Mouse (Mus musculus): ENCODE results near the gene Ano2. TPM values are rescaled to one million over a fixed set of nuclear protein-coding genes. Genes with fewer than 3 reads are reported as not detected.

Ano2 gene
- polyA plus RNA-seq, 1 experiment from 2014 or later: 1.0 TPM

DNA sequence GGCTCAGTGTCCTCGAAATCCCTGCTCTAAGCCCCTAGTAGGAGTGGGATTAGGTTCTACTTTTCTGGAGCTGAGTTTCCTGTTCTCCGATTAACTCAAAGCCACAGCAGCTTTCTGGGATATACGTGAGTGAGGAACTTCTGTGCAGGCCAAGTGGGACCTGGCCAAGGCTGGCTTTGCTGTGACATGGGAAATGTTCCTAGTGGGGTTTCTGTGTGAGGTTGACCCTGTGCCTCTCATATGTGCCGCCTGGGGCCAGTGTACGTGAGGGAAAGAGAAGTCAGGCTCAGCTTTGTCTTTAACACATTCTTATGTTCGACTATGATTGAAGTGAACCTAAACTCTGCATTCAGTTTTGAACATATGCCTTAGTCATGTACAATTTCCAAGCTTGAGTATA is 184.5 kb downstream of the Ano2 start:
- no peak for ATAC-seq
- Histone ChIP-seq H3K4me2 (replicated peaks) (no peak overlapping the region), H3K36me3 (no peaks in the 10 kb centered on the region), H3K27ac (no peak overlapping the region), H3K9ac (no peak overlapping the region), H3K4me3 (replicated peaks) (no peak overlapping the region), H3K4me1 (replicated peaks) (no peaks in the 10 kb centered on the region), H3K27me3 (replicated peaks) (no peaks in the 10 kb centered on the region), H3K9me3 (no peaks in the 10 kb centered on the region)
- WGBS: 89% methylated on average over 6 of the region's 6 CpGs

DNA sequence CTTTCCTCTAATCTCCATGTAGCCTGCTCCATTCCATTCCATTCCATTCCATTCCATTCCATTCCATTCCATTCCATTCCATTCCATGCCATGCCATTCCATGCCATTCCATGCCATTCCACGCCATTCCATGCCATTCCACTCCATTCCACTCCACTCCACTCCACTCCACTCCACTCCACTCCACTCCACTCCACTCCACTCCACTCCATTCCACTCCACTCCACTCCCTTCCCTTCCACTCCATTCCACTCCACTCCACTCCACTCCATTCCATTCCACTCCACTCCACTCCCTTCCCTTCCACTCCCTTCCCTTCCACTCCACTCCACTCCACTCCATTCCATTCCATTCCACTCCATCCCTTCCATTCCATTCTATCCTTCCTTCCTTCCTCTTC is 186.7 kb downstream of the Ano2 start:
- no peak overlapping the region for H3K9ac ChIP-seq
- H3K4me3 ChIP-seq (replicated peaks): no peak overlapping the region
- WGBS: 84% methylated on average over 1 of the region's 1 CpGs
- ATAC-seq: no peak
- H3K4me2 ChIP-seq (replicated peaks): no peak overlapping the region
- H3K27me3 ChIP-seq (replicated peaks): no peaks in the 10 kb centered on the region
- H3K27ac ChIP-seq: no peak overlapping the region
- H3K9me3 ChIP-seq: no peaks in the 10 kb centered on the region
- H3K36me3 ChIP-seq: no peaks in the 10 kb centered on the region
- H3K4me1 ChIP-seq (replicated peaks): no peaks in the 10 kb centered on the region

- H3K4me2 ChIP-seq (replicated peaks): no peak overlapping the region
- H3K27ac ChIP-seq: no peak overlapping the region
- no peak for ATAC-seq
- H3K4me1 ChIP-seq (replicated peaks): no peaks in the 10 kb centered on the region
- H3K9ac ChIP-seq: no peak overlapping the region
- WGBS: 69% methylated on average over 2 of the region's 2 CpGs
- no peak overlapping the region for H3K4me3 ChIP-seq (replicated peaks)
- no peaks in the 10 kb centered on the region for H3K27me3 ChIP-seq (replicated peaks)
- H3K9me3 ChIP-seq: no peaks in the 10 kb centered on the region
- H3K36me3 ChIP-seq: no peaks in the 10 kb centered on the region
Observed at GRCm38 (mm10) chr6:125878671-125879070, 188.5 kb downstream of the Ano2 start.

GRCm38 (mm10) chr6:125879306-125879705 is 189.1 kb downstream of the Ano2 start:
- Histone ChIP-seq H3K9ac (no peak overlapping the region), H3K4me2 (replicated peaks) (no peak overlapping the region), H3K9me3 (no peaks in the 10 kb centered on the region), H3K36me3 (no peaks in the 10 kb centered on the region), H3K4me1 (replicated peaks) (no peaks in the 10 kb centered on the region), H3K27me3 (replicated peaks) (no peaks in the 10 kb centered on the region), H3K4me3 (replicated peaks) (no peak overlapping the region), H3K27ac (no peak overlapping the region)
- no peak for ATAC-seq
- WGBS: 91% methylated on average over 7 of the region's 7 CpGs

DNA sequence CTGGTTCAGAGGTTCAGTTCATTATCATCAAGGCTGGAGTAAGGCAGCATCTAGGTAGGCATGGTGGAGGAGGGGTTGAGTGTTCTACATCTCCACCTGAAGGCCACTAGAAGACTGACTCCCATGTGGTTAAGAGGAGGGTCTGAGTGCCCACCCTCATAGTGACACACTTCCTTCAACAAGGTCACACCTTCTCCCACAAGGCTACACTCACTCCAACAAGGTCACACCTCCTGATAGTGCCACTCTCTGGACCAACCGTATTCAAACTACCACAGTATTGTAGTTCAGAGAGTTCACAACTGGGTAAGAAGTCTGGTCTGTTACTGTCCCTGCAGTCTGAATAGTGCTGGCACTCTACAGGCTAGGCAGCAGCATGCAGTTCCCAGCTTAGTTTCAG is 198.4 kb downstream of the Ano2 start:
- no peaks in the 10 kb centered on the region for H3K36me3 ChIP-seq
- no peaks in the 10 kb centered on the region for H3K27me3 ChIP-seq (replicated peaks)
- no peak for ATAC-seq
- no peak overlapping the region for H3K9ac ChIP-seq
- H3K4me2 ChIP-seq (replicated peaks): no peak overlapping the region
- H3K4me3 ChIP-seq (replicated peaks): no peak overlapping the region
- WGBS: 87% methylated on average over 1 of the region's 1 CpGs
- H3K4me1 ChIP-seq (replicated peaks): no peaks in the 10 kb centered on the region
- H3K27ac ChIP-seq: no peak overlapping the region
- no peaks in the 10 kb centered on the region for H3K9me3 ChIP-seq

- Histone ChIP-seq H3K9ac (no peak overlapping the region), H3K4me3 (replicated peaks) (no peak overlapping the region), H3K4me2 (replicated peaks) (no peak overlapping the region), H3K27ac (peak overlapping the region; percentile 56; the same call in 1 of the 2 replicates), H3K4me1 (replicated peaks) (no peaks in the 10 kb centered on the region), H3K9me3 (no peaks in the 10 kb centered on the region), H3K36me3 (no peaks in the 10 kb centered on the region), H3K27me3 (replicated peaks) (no peaks in the 10 kb centered on the region)
- peak; percentile 36; the same call in 1 of the 2 replicates for ATAC-seq
- 40% methylated on average over 3 of the region's 3 CpGs for WGBS
Observed at GRCm38 (mm10) chr6:125894340-125894739, 204.1 kb downstream of the Ano2 start.

- 74% methylated on average over 9 of the region's 9 CpGs for WGBS
- H3K4me2 ChIP-seq (replicated peaks): no peak overlapping the region
Observed at GRCm38 (mm10) chr6:125914446-125914845, 224.2 kb downstream of the Ano2 start.

DNA sequence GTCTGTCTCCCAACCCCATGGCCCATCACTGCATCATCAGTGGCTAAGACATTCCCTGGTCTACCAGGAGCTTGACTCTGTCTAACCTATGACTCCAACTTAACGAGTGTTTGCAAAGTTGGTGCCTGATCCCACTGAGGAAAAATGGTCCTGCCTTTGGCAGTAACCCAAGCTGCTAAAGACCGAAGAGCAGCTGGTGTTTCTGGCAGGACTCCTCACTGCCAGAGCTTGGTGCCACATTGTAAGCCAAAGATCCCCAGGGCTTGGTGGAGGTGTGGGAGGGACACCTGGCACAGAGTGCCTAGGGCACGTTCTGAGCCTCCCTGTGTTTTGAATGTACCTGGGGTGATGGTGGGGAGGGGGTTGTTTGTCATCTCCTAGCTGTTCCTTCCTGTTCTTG is 232.5 kb downstream of the Ano2 start:
- Histone ChIP-seq H3K27ac (no peak overlapping the region), H3K9me3 (no peaks in the 10 kb centered on the region), H3K4me2 (replicated peaks) (no peak overlapping the region), H3K27me3 (replicated peaks) (no peaks in the 10 kb centered on the region), H3K4me1 (replicated peaks) (no peaks in the 10 kb centered on the region), H3K9ac (no peak overlapping the region), H3K4me3 (replicated peaks) (no peak overlapping the region), H3K36me3 (no peaks in the 10 kb centered on the region)
- 58% methylated on average over 3 of the region's 3 CpGs for WGBS
- ATAC-seq: no peak

More at GRCm38 (mm10) chr6:125914446-125914845, 224.2 kb downstream of the Ano2 start:
- no peaks in the 10 kb centered on the region for H3K9me3 ChIP-seq
- no peak for ATAC-seq
- no peaks in the 10 kb centered on the region for H3K27me3 ChIP-seq (replicated peaks)
- H3K27ac ChIP-seq: no peak overlapping the region
- no peaks in the 10 kb centered on the region for H3K36me3 ChIP-seq
- no peak overlapping the region for H3K4me3 ChIP-seq (replicated peaks)
- H3K4me1 ChIP-seq (replicated peaks): no peaks in the 10 kb centered on the region
- H3K9ac ChIP-seq: no peak overlapping the region

- Histone ChIP-seq H3K36me3 (no peaks in the 10 kb centered on the region), H3K9me3 (no peaks in the 10 kb centered on the region), H3K9ac (no peak overlapping the region), H3K4me3 (replicated peaks) (no peak overlapping the region), H3K4me1 (replicated peaks) (no peaks in the 10 kb centered on the region), H3K27ac (no peak overlapping the region), H3K27me3 (replicated peaks) (no peaks in the 10 kb centered on the region), H3K4me2 (replicated peaks) (no peak overlapping the region)
- 52% methylated on average over 2 of the region's 2 CpGs for WGBS
- ATAC-seq: no peak
Observed at GRCm38 (mm10) chr6:125924979-125925378, 234.8 kb downstream of the Ano2 start.

GRCm38 (mm10) chr6:125925861-125926260 is 235.6 kb downstream of the Ano2 start:
- H3K9ac ChIP-seq: no peak overlapping the region
- no peaks in the 10 kb centered on the region for H3K36me3 ChIP-seq
- H3K4me3 ChIP-seq (replicated peaks): no peak overlapping the region
- no peak for ATAC-seq
- no peaks in the 10 kb centered on the region for H3K4me1 ChIP-seq (replicated peaks)
- H3K9me3 ChIP-seq: no peaks in the 10 kb centered on the region
- WGBS: 89% methylated on average over 3 of the region's 3 CpGs
- H3K27me3 ChIP-seq (replicated peaks): no peaks in the 10 kb centered on the region
- H3K27ac ChIP-seq: no peak overlapping the region
- H3K4me2 ChIP-seq (replicated peaks): no peak overlapping the region

DNA sequence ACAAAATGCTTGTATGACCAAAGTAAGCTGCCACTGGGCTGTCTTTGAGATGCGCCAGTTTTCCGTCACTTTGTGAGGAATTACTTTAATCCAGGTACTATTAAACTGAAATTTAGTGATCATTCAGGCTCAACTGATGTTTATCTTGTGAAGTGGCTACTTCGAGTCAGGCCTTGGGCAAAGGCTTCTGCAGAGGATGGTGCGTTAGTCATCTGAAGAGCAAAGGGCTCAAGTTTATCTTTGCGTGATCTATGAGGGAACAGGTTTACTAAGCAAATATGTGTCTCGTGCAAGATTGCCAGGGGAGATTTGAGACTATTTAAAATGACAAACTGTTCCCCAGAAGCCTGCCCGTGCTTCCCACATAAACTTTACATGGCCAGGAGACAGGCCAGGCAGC is 241.7 kb downstream of the Ano2 start:
- H3K9me3 ChIP-seq: no peaks in the 10 kb centered on the region
- no peaks in the 10 kb centered on the region for H3K36me3 ChIP-seq
- no peak overlapping the region for H3K4me3 ChIP-seq (replicated peaks)
- WGBS: 34% methylated on average over 7 of the region's 7 CpGs
- no peaks in the 10 kb centered on the region for H3K4me1 ChIP-seq (replicated peaks)
- no peak overlapping the region for H3K4me2 ChIP-seq (replicated peaks)
- no peak for ATAC-seq
- H3K27ac ChIP-seq: no peak overlapping the region
- no peaks in the 10 kb centered on the region for H3K27me3 ChIP-seq (replicated peaks)
- no peak overlapping the region for H3K9ac ChIP-seq

DNA sequence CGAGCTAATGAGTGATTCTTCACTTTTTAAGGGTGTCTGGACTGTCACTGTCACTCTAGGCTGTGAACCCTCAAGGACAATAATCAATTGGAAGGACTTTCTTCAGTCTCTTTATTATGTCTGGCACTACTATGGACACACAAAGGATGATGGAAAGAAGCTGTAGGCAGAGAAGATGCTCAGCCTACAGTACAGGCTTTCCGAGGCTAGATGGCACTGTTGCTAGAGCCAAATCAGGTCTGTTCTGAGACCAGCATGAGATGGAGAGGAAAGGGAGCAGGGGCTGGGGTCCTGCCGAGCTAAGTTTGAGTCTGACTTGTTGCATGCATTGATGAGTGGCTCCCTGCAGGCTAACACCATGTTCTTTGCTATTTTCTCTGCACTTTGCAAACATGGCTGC is 264.7 kb downstream of the Ano2 start:
- Histone ChIP-seq H3K27me3 (replicated peaks) (no peaks in the 10 kb centered on the region), H3K4me1 (replicated peaks) (no peaks in the 10 kb centered on the region), H3K27ac (no peak overlapping the region), H3K4me3 (replicated peaks) (no peak overlapping the region), H3K4me2 (replicated peaks) (no peak overlapping the region), H3K36me3 (no peaks in the 10 kb centered on the region), H3K9ac (no peak overlapping the region), H3K9me3 (no peaks in the 10 kb centered on the region)
- 12% methylated on average over 3 of the region's 3 CpGs for WGBS
- no peak for ATAC-seq

DNA sequence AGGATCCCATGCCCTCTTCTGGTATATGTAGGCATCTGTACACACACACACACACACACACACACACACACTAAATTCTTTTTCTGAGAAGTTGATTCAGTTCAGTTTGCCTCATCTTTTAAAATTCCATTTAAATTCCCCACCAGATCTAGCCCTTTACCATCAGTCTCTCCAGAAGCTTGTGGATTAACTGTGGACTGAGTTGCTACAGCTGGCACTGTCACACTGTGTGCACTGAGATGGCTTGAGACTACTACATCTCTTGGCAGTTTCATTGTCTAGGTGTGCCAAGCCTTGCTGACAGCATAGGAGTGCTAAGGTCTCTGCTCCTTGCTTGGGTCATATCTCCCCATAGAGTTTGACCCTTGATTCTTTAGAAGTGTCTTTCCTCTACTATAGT is 283.3 kb downstream of the Ano2 start:
- H3K9me3 ChIP-seq: no peaks in the 10 kb centered on the region
- no peak overlapping the region for H3K4me2 ChIP-seq (replicated peaks)
- ATAC-seq: no peak
- no peak overlapping the region for H3K4me3 ChIP-seq (replicated peaks)
- no peak overlapping the region for H3K27ac ChIP-seq
- H3K9ac ChIP-seq: no peak overlapping the region
- peaks cover 6% of the 10 kb centered on the region for H3K4me1 ChIP-seq (replicated peaks)
- H3K36me3 ChIP-seq: no peaks in the 10 kb centered on the region
- H3K27me3 ChIP-seq (replicated peaks): no peaks in the 10 kb centered on the region

Data from intestine, embryonic 15.5 days (tissue).